Mouse (Mus musculus) brain, embryonic 14.5 days (tissue): ENCODE data around the gene Nfic.

Experiments used
- CTCF ChIP-seq: fragments of 200-500 bp; IDR thresholded peaks from 2 replicates; pipeline ENCODE4 v1.5.1; 2012; ENCODE audit warnings: inconsistent platforms, mild to moderate bottlenecking, moderate library complexity, borderline replicate concordance; ENCODE audit not compliant: insufficient read depth, insufficient read length; ENCODE audit errors: extremely low read depth
- POLR2A ChIP-seq: fragments of 200-500 bp; IDR thresholded peaks from 2 replicates; pipeline ENCODE4 v1.6.1; 2012; ENCODE audit warnings: mild to moderate bottlenecking, inconsistent platforms, borderline replicate concordance; ENCODE audit not compliant: poor library complexity, insufficient read depth, insufficient read length, severe bottlenecking; ENCODE audit errors: extremely low read depth

- TF ChIP-seq POLR2A, result no peak
- no peak for TF ChIP-seq CTCF
Measured at GRCm38 (mm10) chr10:81400371-81401204, 54.8 kb downstream of the Nfic start.
